Mouse (Mus musculus): ENCODE data around the gene Trmt2b. TPM values are rescaled to one million over a fixed set of nuclear protein-coding genes. Genes with fewer than 3 reads are reported as not detected.
"Not testable (repeated sequence)": the region's sequence is repeated elsewhere in the genome, so short reads cannot be mapped to it uniquely, and the experiment has no call there.

Gene Trmt2b
- total and polyA plus RNA-seq, 3 experiments, result 16.7 to 26.4 (median 19.2) TPM

GRCm38 (mm10) chrX:134208491-134208890, 68.3 kb downstream of the Trmt2b start:
- H3K9me3 ChIP-seq (replicated peaks; ENCODE audit: low read length), result no peaks in the 10 kb centered on the region
- in situ Hi-C loops (cut with MboI; ENCODE audit: low pct_ligation_motif_present, low pct_unique_long_range_greater_than_20kb, low sequenced_read_pairs) (no loop called here), dilution Hi-C loops (cut with MboI; ENCODE audit: extremely low pct_ligation_motif_present, extremely low pct_unique_long_range_greater_than_20kb, low sequenced_read_pairs) (no loop called here)
- TF ChIP-seq SMC3 (IDR thresholded peaks at IDR 0.05; ENCODE audit: low read depth, low read length) (no peak), JUN (IDR thresholded peaks at IDR 0.05; ENCODE audit: insufficient read depth, low read depth, low read length) (no peak), MAX (IDR thresholded peaks at IDR 0.05; ENCODE audit: low read length) (no peak), ETS1 (conservative IDR thresholded peaks at IDR 0.05; ENCODE audit: low read depth, low read length) (no peak), USF1 (IDR thresholded peaks at IDR 0.05; ENCODE audit: low read depth, low read length) (no peak), E2F4 (IDR thresholded peaks at IDR 0.05; ENCODE audit: insufficient replicate concordance, low read depth, low read length) (no peak), MYC (IDR thresholded peaks at IDR 0.05; ENCODE audit: low read depth, low read length) (no peak), TCF12 (IDR thresholded peaks at IDR 0.05; ENCODE audit: low read depth, low read length) (no peak), UBTF (IDR thresholded peaks at IDR 0.05; ENCODE audit: low read depth, low read length) (no peak), TBP (conservative IDR thresholded peaks at IDR 0.05; ENCODE audit: low read depth, low read length) (no peak), MEF2A (IDR thresholded peaks at IDR 0.05; ENCODE audit: borderline replicate concordance, low read depth, low read length) (no peak), MAFK (IDR thresholded peaks at IDR 0.05; ENCODE audit: insufficient replicate concordance, low read length) (no peak), SIN3A (IDR thresholded peaks at IDR 0.05; ENCODE audit: low read length) (no peak), NELFE (IDR thresholded peaks at IDR 0.05; ENCODE audit: low read depth, low read length) (no peak), BHLHE40 (IDR thresholded peaks at IDR 0.05; ENCODE audit: low read depth, low read length) (no peak)
- no peaks in the 10 kb centered on the region for H3K4me1 ChIP-seq (ENCODE audit: control insufficient read depth in 1 of 2, insufficient read depth in 2 of 2)
- no peak overlapping the region for H3K4me3 ChIP-seq (replicated peaks in 1 of 3; ENCODE audit: low read depth in 2 of 3, low read length in 2 of 3, poor library complexity in 1 of 3)
- DNase-seq (ENCODE audit: extremely low read depth), result no peak
- H3K36me3 ChIP-seq (replicated peaks in 1 of 2; ENCODE audit: control insufficient read depth in 1 of 2, insufficient read depth in 1 of 2, low read length in 1 of 2), result peaks cover 3 to 21% of the 10 kb centered on the region in 2 experiments
- H3K27ac ChIP-seq (ENCODE audit: insufficient read depth, low read depth), result no peak overlapping the region
- H3K9ac ChIP-seq (ENCODE audit: insufficient read depth, low read depth), result no peak overlapping the region
- H3K27me3 ChIP-seq (replicated peaks), result no peaks in the 10 kb centered on the region
- H3K4me2 ChIP-seq (ENCODE audit: insufficient read depth, low read depth, poor library complexity, severe bottlenecking), result no peak overlapping the region
- H3K79me2 ChIP-seq (replicated peaks; ENCODE audit: control insufficient read depth, extremely low read depth, insufficient read depth, poor library complexity, severe bottlenecking), result no peaks in the 10 kb centered on the region

GRCm38 (mm10) chrX:134187201-134187600, 89.6 kb downstream of the Trmt2b start, which contains the start of gene Arl13a:
Gene Arl13a (plus strand): TSS chrX:134187501.
- H3K27ac ChIP-seq (ENCODE audit: insufficient read depth, low read depth); dilution Hi-C loops (cut with MboI; ENCODE audit: extremely low pct_ligation_motif_present, extremely low pct_unique_long_range_greater_than_20kb, low sequenced_read_pairs); H3K36me3 ChIP-seq (replicated peaks in 1 of 2; ENCODE audit: control insufficient read depth in 1 of 2, insufficient read depth in 1 of 2, low read length in 1 of 2); H3K27me3 ChIP-seq (replicated peaks); H3K4me3 ChIP-seq (replicated peaks in 1 of 3; ENCODE audit: low read depth in 2 of 3, low read length in 2 of 3, poor library complexity in 1 of 3); DNase-seq (ENCODE audit: extremely low read depth); H3K4me1 ChIP-seq (ENCODE audit: control insufficient read depth in 1 of 2, insufficient read depth in 2 of 2); H3K9ac ChIP-seq (ENCODE audit: insufficient read depth, low read depth); H3K4me2 ChIP-seq (ENCODE audit: insufficient read depth, low read depth, poor library complexity, severe bottlenecking); in situ Hi-C loops (cut with MboI; ENCODE audit: low pct_ligation_motif_present, low pct_unique_long_range_greater_than_20kb, low sequenced_read_pairs); H3K79me2 ChIP-seq (replicated peaks; ENCODE audit: control insufficient read depth, extremely low read depth, insufficient read depth, poor library complexity, severe bottlenecking); H3K9me3 ChIP-seq (replicated peaks; ENCODE audit: low read length): not testable (repeated sequence)

Measured in CH12.LX (cell line).